Mouse (Mus musculus) hindbrain, postnatal 0 days (tissue): ENCODE measurements around the gene C130060K24Rik. TPM values are rescaled to one million over a fixed set of nuclear protein-coding genes. Genes with fewer than 3 reads are reported as not detected.

Experiments used
- ATAC-seq: fragments of 200-750 bp; cut with Nextera tagmentation; 2 replicates; pipeline ENCODE4 v1.8.0; 2017; ENCODE audit warnings: mild to moderate bottlenecking, moderate TSS enrichment, moderate library complexity
- DNase-seq: peaks from one replicate; pipeline ENCODE4 v3.0.0-alpha.2; 2015; ENCODE audit warnings: low spot score
- H3K27ac ChIP-seq: fragments of 300-500 bp; sonication (generic); 2 replicates; pipeline ENCODE4 v1.5.1; 2014; ENCODE audit warnings: mild to moderate bottlenecking
- H3K27me3 ChIP-seq: fragments of 300-500 bp; sonication (generic); 2 replicates; pipeline ENCODE4 v1.6.1; 2014; ENCODE audit warnings: low read length, mixed read lengths; ENCODE audit not compliant: insufficient read depth
- H3K36me3 ChIP-seq: fragments of 300-500 bp; sonication (generic); 2 replicates; pipeline ENCODE4 v1.6.1; 2014; ENCODE audit warnings: low read length, mixed read lengths; ENCODE audit not compliant: insufficient read depth
- H3K4me1 ChIP-seq: fragments of 300-500 bp; sonication (generic); 2 replicates; pipeline ENCODE4 v1.6.1; 2014; ENCODE audit warnings: antibody characterized with exemption, low read length, mixed read lengths; ENCODE audit not compliant: insufficient read depth
- H3K4me2 ChIP-seq: fragments of 300-500 bp; sonication (generic); 2 replicates; pipeline ENCODE4 v1.6.1; 2014; ENCODE audit warnings: low read depth, mild to moderate bottlenecking, low read length, moderate library complexity, mixed read lengths
- H3K4me3 ChIP-seq: fragments of 300-500 bp; sonication (generic); 2 replicates; pipeline ENCODE4 v1.5.1; 2014; ENCODE audit warnings: low read length
- H3K9ac ChIP-seq: fragments of 300-500 bp; sonication (generic); replicated peaks from 2 replicates; pipeline ENCODE4 v1.6.1; 2014; ENCODE audit warnings: mild to moderate bottlenecking, low read length, moderate library complexity, mixed read lengths
- H3K9me3 ChIP-seq: fragments of 300-500 bp; sonication (generic); 2 replicates; pipeline ENCODE4 v1.6.1; 2016; ENCODE audit warnings: low read length, mixed read lengths
- CTCF ChIP-seq: IDR thresholded peaks from 2 replicates; pipeline ENCODE4 v1.5.1; 2016; ENCODE audit warnings: antibody characterized with exemption, control low read depth, low read depth
- WGBS: fragments of 180-500 bp; shearing (Covaris S2); extraction: QIAGEN DNeasy Blood & Tissue Kit; methylation state at CpG from one replicate; pipeline ENCODE4 v1.1.7; 2014; 5-methylcytosine and 5-hydroxymethylcytosine counted together
- polyA plus RNA-seq: library from polyadenylated mRNA; unstranded; fragments of >200 nt; fragmentation: Nextera tagmentation; extraction: Ambion mirVana; gene quantifications from 2 replicates; pipeline ENCODE4 v1.2.1, GENCODE M21; 2015
- total RNA-seq: library from RNA; depleted of rRNA; stranded (reverse); fragments of >200 nt; gene quantifications from 2 replicates; pipeline ENCODE4 v1.2.3, GENCODE M21; 2014

Gene C130060K24Rik
- total and polyA plus RNA-seq, 2 experiments from 2014 or later = 2.0 to 4.4 TPM

GRCm38 (mm10) chr6:65375918-65376317 lies 5.0 kb upstream of the C130060K24Rik start:
- TF ChIP-seq CTCF = peak; percentile 21; the same call in 1 of the 2 replicates
- Histone ChIP-seq H3K9me3 (no peaks in the 10 kb centered on the region), H3K36me3 (no peaks in the 10 kb centered on the region), H3K4me2 (no peak overlapping the region), H3K9ac (no peak overlapping the region), H3K4me3 (no peak overlapping the region), H3K27ac (no peak overlapping the region), H3K4me1 (no peaks in the 10 kb centered on the region), H3K27me3 (no peaks in the 10 kb centered on the region)
- 57% methylated on average over 2 of the region's 2 CpGs for WGBS
- DNase-seq (no peak), ATAC-seq (no peak)

- ATAC-seq (no peak), DNase-seq (no peak)
- WGBS = 82% methylated on average over 1 of the region's 1 CpGs
- Histone ChIP-seq H3K4me1 (no peaks in the 10 kb centered on the region), H3K27ac (no peak overlapping the region), H3K9me3 (no peaks in the 10 kb centered on the region), H3K4me3 (no peak overlapping the region), H3K4me2 (no peak overlapping the region), H3K27me3 (no peaks in the 10 kb centered on the region), H3K9ac (no peak overlapping the region), H3K36me3 (no peaks in the 10 kb centered on the region)
- no peak for TF ChIP-seq CTCF
These were observed 41.0 kb downstream of the C130060K24Rik start for GRCm38 (mm10) chr6:65421888-65422287.

DNA sequence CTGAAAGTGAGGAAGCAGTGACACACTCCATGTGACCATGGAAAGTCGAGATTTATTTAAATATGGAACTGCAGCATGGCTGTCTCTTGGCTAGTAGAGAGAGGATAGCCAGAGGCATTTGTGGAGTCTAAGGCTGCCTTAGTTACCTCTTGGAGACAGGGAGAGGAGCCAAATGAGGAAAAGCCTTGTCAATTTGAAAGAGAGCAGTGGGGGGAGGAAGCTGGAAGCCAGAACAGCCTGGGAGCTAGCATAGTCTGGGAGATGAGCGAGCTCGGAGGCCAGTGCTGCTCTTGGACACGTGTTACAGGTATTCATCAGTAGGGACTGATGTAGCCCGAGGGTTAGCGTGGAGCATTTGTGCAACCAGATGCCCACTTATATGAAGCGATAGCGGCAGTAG lies 46.2 kb downstream of the C130060K24Rik start:
- DNase-seq = peak; percentile 63
- H3K4me1 ChIP-seq = no peaks in the 10 kb centered on the region
- no peak overlapping the region for H3K4me2 ChIP-seq
- peak; percentile 78 for ATAC-seq
- no peaks in the 10 kb centered on the region for H3K9me3 ChIP-seq
- no peaks in the 10 kb centered on the region for H3K36me3 ChIP-seq
- no peak overlapping the region for H3K27ac ChIP-seq
- no peak overlapping the region for H3K4me3 ChIP-seq
- WGBS = 60% methylated on average over 8 of the region's 8 CpGs
- H3K9ac ChIP-seq = no peak overlapping the region
- no peaks in the 10 kb centered on the region for H3K27me3 ChIP-seq
- no peak for TF ChIP-seq CTCF

GRCm38 (mm10) chr6:65433159-65433558 lies 52.3 kb downstream of the C130060K24Rik start:
- no peaks in the 10 kb centered on the region for H3K4me1 ChIP-seq
- no peak overlapping the region for H3K27ac ChIP-seq
- no peaks in the 10 kb centered on the region for H3K9me3 ChIP-seq
- no peaks in the 10 kb centered on the region for H3K27me3 ChIP-seq
- 82% methylated on average over 5 of the region's 5 CpGs for WGBS
- H3K4me3 ChIP-seq = no peak overlapping the region
- no peak overlapping the region for H3K9ac ChIP-seq
- H3K36me3 ChIP-seq = no peaks in the 10 kb centered on the region
- DNase-seq (no peak), ATAC-seq (no peak)
- H3K4me2 ChIP-seq = no peak overlapping the region
- no peak for TF ChIP-seq CTCF

- TF ChIP-seq CTCF = peak; percentile 69
- no peak overlapping the region for H3K27ac ChIP-seq
- H3K9ac ChIP-seq = no peak overlapping the region
- H3K36me3 ChIP-seq = no peaks in the 10 kb centered on the region
- no peaks in the 10 kb centered on the region for H3K27me3 ChIP-seq
- ATAC-seq (peak; percentile 82), DNase-seq (peak; percentile 79)
- H3K4me1 ChIP-seq = no peaks in the 10 kb centered on the region
- H3K4me2 ChIP-seq = no peak overlapping the region
- no peaks in the 10 kb centered on the region for H3K9me3 ChIP-seq
- H3K4me3 ChIP-seq = no peak overlapping the region
These were observed 72.6 kb downstream of the C130060K24Rik start for GRCm38 (mm10) chr6:65453465-65453864.

DNA sequence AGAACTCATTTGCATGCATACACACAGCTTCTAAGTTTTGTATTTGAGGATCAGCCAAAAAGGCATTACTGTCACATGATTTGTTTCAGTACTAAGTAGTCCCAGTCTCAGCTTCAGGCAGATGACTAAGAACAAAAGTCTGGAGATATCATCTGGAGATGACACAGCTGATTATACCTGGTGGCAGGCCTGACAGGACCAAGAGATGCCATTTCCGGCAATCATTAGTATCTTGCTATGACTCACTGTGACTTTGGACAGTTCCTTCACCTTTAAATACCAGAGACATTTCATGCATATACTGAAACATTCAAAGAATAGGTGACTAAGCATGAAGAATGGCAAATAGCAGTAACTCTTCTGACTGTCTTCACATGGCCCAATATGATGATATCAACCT lies 84.4 kb downstream of the C130060K24Rik start:
- Histone ChIP-seq H3K9me3 (no peaks in the 10 kb centered on the region), H3K9ac (no peak overlapping the region), H3K36me3 (no peaks in the 10 kb centered on the region), H3K4me3 (no peak overlapping the region), H3K4me1 (no peaks in the 10 kb centered on the region), H3K27ac (no peak overlapping the region), H3K4me2 (no peak overlapping the region), H3K27me3 (no peaks in the 10 kb centered on the region)
- no peak for ATAC-seq
- DNase-seq = no peak
- 90% methylated on average over 1 of the region's 1 CpGs for WGBS
- no peak for TF ChIP-seq CTCF

DNA sequence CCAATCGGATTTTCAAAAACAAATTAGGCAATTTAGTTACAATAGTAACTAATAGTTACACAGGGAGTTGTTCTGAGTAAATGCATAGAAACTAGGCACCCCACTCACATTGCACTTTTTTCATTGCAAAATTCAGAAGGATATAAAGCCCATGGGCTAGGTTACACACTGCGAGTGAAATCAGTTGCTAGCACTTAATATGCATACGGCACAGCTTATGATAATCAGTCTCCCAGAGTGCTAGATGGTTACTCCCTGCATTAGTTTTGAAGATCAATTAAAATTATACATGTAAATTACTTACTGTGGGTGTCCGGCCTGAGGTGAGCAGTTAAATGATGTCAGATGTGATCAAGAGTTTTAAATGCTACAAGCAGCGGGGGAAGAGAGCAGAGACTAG lies 89.4 kb downstream of the C130060K24Rik start:
- no peak overlapping the region for H3K4me2 ChIP-seq
- DNase-seq (no peak), ATAC-seq (no peak)
- H3K9me3 ChIP-seq = no peaks in the 10 kb centered on the region
- H3K4me3 ChIP-seq = no peak overlapping the region
- H3K36me3 ChIP-seq = no peaks in the 10 kb centered on the region
- H3K4me1 ChIP-seq = no peaks in the 10 kb centered on the region
- no peak overlapping the region for H3K27ac ChIP-seq
- H3K27me3 ChIP-seq = no peaks in the 10 kb centered on the region
- no peak overlapping the region for H3K9ac ChIP-seq
- TF ChIP-seq CTCF = no peak
- whole genome bisulfite sequencing = 67% methylated on average over 5 of the region's 5 CpGs

- 91% methylated on average over 7 of the region's 7 CpGs for whole genome bisulfite sequencing
- no peak overlapping the region for H3K4me2 ChIP-seq
- no peak overlapping the region for H3K9ac ChIP-seq
- no peaks in the 10 kb centered on the region for H3K9me3 ChIP-seq
- ATAC-seq = no peak
- H3K4me3 ChIP-seq = no peak overlapping the region
- no peak for TF ChIP-seq CTCF
- H3K27me3 ChIP-seq = no peaks in the 10 kb centered on the region
- no peak for DNase-seq
- no peak overlapping the region for H3K27ac ChIP-seq
- no peaks in the 10 kb centered on the region for H3K36me3 ChIP-seq
- no peaks in the 10 kb centered on the region for H3K4me1 ChIP-seq
These were observed 91.5 kb downstream of the C130060K24Rik start for GRCm38 (mm10) chr6:65472455-65472854.
